Mouse (Mus musculus): ENCODE data around the gene Cib1.
A peak's percentile ranks its signal among the peaks of the same experiment; 100 is the strongest.

The Cib1 gene

DNA sequence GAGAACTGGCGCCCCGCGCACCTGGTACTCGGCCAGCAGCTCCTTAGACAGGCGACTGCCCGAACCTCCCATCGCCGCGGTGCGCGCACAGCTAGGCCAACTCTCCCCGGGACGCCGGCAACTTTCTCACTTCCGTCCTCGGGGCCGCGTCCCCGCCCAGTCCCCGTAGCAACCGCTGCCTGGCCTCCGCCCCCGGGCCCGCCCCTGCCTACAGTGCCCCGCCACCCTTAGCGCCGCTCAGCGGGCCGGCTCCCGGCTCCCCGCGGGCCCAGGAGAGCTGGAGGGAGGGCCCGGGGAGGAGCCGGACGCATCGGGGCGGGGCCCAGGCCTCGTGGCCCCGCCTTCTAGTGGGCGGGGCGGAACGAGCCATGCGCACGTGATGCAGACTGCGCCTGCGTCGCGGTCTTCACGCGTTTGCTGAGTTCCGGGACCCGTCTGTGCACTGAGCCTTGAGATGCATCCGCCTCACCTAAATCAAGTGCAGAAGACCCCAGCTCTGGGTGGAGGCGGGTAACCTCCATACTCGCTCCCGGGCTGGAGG, at the start of gene Cib1, which contains the start of gene Gdpgp1:
Cib1 (minus strand) TSS at position 325 of the 541 bp plus-strand sequence.
Gdpgp1 (plus strand) TSS at position 377 of the 541 bp plus-strand sequence.
- DNase-seq = peak; percentile 96 to 98

DNA sequence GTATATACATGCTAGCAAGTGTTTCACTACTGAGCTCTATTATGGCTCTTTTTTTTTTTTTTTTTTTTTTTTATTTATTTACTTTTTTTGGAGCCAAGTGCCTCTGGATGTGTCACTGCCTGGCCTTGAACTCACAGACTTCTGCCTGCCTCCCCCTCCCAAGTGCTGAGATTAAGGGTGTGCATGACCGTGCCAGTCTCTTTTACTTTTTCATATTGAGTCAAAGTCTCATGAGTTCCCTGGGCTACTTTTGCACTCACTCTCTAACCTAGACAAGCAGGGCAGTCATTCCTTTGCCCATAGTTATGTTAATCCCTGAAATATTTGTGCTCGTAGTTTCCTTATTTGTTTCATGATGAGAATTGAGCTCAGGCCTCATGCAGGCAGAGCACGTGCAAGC, 49.0 kb upstream of the Cib1 start:
- no peak for DNase-seq

DNA sequence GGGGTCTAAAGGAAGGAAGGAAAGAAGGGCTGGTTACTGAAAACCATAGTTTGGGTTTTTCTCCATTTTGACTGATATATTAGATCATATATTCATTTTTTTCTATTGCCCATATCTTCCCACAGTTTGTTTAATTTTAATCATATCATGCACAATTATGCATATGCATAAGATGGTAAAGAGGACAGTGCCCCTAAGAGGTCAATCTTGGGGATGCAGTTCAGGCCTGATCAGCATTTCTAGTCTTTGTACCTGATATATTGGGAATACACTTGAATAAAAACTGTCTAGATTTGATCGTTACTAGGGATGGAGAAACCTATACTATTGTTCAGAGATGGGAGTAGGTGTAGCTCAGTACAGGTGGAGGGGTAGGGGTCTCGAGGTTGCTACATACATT, 48.4 kb upstream of the Cib1 start:
- DNase-seq = no peak

DNA sequence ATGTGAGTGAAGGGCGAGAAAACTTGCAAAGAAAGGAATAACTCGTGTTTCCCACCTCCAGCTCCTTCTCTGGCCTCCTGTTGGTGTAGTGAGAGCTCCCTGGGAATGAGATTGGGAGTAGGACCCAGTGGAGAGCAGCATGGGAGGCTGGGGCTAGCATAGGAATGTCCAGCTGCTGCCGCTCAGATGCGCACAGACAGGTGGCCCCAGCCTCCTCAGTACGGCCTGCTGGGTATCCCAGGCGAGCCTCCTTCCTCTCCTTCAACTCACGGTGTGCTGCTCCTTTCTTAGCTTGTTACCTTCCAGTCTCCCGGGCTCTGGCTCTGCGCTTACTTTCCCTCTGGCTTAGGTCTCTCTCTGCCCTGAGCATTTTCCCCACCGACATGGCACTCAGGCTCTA, 47.4 kb upstream of the Cib1 start:
- no peak for DNase-seq

DNA sequence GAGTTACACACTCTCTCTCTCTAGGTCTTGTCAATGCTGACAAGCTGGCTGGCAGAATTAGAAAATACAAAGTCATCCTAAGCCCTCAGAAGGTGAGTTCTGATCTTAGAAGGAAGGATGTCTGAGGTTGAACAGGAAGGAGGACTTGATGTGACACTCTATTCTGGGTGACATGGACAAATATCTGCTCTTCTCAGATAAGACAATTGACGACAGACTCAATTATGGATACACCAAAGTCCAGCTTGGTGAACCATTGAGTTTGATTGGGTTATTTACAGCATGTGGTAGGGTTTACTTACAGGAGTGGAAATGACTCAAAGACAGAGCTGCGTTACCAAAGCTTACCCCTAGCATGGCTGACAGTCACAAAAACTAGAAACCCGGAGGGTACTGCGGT, 43.8 kb upstream of the Cib1 start:
- DNase-seq = no peak

DNA sequence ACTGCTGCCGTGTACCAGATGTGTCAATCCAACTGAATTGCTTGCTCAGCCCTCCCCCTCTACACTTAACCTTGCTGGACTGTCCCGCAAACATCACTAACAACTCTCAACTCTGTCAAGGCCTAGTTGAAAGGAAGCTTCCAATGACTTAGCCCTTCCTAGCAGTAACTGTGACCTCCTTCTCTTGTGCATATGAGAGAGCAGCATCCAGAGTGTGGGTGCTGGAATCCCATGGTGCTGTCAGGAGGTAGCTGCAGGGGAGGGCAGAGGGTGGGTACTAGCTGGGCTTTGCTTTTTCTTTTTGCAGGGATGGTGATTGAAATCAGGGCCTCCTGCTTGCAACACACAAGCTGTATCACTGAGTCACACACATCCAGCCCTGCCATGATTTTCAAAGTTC, 40.8 kb upstream of the Cib1 start:
- no peak for DNase-seq

DNA sequence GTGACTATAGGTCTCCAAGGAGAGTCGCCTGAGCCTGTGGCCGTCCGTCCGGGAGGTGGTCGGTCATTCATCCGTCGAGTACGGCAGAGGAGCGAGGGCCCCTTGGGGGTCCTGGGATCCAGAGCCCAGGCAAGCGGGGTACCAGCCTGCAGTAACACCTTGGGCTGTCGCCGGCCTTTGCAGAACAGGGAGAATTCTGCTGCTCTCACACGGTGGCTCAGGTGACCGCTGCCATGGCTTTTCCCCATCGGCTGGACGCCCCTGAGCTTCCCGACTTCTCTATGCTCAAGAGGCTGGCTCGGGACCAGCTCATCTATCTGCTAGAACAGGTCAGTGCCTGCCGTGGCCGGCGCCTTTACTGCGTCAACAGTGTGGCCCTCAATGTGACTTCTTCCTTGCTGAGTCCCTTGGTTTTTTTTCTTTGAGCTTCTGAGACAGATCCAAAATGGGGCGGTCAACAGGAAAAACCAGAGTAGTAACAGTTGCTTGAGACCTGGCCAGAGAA, 37.2 kb upstream of the Cib1 start:
- peak in 1 of 2 experiments; percentile 64 for DNase-seq

DNA sequence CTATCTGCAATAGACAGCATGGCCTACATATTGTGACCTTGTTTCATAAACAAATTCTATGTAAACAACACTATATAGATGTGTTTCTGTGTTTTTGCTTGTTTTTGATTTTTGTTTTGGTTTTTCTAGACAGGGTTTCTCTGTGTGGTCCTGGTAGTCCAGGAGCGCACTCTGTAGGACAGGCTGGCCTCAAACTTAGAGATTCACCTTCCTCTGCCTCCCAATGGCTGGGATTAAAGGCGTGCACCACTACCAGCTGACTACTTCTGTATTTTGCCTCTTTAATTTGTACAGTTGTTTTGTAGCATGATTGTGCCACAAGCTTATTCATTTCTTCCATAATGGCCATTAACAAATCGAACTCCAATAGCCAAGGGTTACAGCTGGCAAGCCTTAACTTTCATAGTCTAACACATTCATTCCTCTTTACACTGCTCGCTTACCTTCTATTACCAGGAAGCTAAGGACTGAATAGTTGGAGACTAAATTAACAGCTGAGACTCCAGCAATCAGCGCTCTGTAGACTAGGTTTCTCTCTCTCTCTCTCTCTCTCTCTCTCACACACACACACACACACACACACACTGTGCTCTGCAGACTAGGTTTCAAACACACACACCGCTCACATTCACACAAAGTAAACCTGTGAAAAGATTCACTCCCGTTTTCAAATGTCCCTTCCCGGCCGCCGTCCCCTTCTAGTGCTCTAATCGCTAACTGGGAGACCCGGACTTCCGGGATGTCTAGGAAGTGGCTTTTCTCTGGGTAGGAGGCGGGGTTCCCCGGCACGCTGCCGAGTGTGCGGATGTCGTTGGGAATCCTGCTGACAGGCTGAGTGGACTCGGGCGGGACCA, 36.5 kb upstream of the Cib1 start, which contains the start of gene Vps33b:
Vps33b (plus strand) TSS at position 753 of the 854 bp plus-strand sequence.
- DNase-seq = peak; percentile 99

DNA sequence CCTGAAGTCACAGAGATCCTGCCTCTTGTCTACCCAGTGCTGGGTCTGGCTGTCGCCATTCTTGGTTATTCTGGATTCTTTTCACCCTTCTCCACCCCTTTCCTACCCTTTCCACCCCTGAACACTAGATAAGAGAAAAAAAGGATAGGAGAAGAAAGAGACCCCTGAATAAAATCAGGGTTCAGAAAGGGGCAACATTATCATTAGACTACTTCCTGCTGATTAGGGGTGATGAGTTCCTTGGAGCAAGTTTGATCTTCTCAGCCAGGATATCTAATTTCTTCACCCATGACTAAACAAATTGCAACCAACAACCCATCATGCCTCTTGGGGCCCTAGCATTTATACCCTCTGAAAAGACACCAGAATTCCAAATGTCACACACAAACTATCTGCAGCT, 35.2 kb upstream of the Cib1 start:
- no peak for DNase-seq

DNA sequence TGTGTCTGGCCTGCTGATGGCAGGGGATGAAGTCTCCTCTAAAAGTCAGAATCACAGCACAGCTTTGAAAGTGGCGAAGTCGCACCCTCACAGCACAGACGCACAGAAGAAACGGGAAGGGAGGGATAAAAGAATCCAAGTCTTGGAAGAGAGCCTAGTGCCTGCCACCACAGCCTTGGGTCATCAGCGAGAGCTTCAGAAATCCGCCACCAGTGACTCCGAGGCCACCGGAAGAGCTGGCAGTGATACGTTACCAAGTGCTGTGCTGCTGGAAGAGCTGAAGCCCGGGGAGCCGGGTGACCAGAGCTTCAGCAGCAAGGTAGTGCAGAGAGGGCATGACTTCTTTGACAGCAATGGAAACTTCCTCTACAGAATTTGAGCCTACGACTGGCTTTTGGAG, 32.0 kb upstream of the Cib1 start:
- DNase-seq = no peak

DNA sequence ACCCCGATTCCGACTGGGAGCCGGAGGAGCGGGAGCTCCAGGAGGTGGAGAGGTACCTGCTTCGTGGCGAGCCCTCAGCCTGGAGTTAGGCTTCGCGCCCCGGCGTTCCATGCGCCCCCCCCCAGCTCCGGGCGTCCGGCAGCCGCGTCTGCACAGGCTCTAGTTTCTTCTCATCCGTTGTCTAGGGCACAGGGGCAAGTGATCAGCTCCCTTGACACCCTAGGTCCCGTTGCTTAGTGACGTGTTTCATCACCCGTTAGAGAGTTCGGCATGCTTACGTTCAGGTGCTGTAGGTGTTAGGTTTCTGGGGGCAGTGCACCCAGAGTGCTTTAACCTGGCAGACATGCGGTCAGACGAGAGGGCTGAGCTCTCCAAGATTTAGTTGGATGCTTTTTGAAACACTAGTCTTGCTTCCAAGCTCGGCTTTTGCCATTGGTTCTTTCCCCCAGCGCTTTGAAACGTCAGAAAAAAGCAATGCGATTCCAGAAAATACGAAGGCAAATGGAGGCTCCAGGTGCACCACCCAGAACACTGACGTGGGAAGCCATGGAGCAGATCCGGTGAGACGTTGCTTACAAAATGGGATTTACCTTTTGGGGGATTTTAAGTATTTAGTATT, 28.9 kb upstream of the Cib1 start:
- DNase-seq = no peak

DNA sequence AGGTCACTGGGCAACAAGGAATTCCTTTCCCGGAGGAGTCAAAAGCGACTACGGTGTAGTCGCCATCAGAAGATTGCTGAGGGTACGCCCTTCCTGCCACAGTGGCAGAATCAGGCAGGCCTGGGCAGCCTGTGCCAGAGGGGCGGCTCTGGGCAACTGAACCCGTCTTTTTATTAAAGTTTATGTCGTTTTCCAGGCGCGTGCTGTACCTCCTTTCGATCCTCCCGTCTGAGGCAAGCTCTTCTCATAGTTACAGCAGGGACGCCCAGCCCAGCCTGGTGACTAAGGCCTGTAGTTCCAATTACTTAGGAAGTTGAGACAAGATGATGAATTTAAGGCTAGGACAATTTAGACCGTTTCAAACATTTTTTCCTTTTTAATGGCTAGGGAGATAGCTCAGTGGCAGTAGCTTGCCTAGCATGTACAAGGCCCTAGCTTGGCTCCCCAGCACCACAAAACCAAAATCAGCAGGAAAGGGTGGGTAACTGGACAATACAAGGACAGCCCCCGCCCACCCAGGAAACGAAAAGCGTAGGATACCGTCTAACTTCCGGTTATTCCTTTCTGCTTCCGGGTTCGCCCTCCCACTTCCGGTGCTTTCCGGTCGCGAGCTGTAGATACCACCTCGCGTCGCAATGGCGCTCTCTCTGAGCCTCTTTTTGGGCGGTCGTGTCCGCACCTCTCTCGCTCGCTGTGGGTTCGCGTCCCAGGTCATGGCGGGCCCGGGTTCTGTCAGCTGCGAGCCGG, 28.2 kb upstream of the Cib1 start, which contains the start of gene Ngrn:
Ngrn (plus strand) TSS at position 591 of the 747 bp plus-strand sequence.
- peak; percentile 89 to 94 for DNase-seq

DNA sequence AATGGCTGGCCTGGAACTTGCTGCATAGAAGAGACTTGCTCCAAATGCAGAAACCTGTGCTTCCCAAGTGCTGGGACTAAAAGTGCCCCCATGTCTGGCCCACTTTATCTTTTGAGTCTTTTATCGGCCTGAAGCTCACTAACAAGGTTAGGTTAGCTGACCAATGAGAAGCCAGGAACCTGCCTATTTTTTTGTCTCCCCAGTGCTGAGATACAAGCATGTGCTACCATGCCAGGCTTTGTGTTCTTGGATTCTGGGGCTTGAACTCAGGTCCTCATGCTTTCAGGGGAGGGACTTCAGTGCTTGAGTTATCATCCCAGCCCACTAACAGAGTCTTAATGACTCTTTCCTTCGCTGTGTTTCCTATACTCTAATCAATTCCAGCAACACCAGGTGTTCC, 25.1 kb upstream of the Cib1 start:
- DNase-seq = no peak

DNA sequence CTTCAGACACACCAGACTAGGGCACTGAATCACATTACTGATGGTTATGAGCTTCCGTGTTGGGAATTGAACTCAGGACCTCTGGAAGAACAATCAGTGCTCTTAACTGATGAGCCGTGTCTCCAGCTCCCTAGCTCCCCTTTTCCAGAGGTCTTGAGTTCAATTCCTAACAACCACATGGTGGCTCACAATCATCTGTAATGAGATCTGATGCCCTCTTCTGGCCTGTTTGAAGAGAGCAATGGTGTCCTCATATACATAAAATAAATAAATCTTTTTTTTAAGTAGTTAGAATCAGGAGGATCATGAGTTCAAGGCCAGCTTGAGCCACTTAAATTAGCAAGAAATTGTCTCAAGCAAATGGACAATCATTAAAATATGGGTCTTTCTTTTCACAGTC, 23.4 kb upstream of the Cib1 start:
- no peak for DNase-seq

DNA sequence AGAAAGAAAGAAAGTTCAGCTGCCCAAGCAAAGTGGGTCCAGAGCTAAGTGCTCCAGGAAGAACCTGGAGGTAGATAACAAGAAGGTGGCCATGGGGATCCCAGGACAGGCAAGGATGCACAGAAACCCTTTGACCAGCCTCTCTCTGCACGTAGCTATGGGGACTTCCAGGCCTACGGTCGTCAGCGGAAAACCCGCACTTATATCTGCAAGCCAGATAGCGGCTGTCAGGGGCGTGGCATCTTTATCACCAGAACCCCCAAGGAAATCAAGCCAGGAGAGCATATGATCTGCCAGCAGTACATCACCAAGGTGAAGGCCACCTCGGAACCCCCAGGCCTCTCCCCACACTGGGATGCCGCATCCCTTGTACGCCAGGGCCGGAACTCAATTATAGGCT, 20.3 kb upstream of the Cib1 start:
- DNase-seq = no peak

DNA sequence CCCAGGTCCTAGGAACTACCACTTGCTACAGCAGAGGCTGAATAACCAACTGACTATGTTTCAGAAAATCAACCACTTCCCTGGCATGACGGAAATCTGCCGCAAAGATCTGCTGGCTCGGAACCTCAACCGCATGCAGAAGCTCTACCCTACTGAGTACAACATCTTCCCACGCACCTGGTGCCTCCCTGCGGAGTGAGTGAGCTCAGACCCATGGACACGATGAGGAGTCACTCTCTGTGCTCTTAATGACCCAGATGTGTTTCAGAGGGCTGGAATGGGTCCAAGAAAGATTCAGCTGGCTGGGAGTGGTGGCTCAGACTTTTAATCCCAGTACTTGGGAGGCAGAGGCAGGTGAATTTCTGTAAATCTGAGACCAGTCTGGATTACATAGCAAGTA, 19.8 kb upstream of the Cib1 start:
- no peak for DNase-seq

DNA sequence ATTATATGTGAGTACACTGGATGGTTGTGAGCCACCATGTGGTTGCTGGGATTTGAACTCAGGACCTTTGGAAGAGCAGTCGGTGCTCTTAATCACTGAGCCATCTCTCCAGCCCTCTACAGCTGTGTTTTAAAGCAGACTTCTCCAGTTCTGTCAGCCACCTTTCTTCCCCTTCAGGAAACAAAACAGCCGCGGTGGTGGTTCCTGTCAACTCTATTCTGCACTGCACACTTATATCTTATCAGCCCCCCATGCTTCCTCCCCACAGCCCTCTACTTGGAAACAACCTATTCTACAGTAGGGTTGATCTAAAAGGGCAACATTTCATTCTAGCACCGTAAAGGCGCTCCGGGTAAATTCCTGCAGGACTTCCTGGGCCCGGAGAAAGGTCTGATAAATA, 14.2 kb upstream of the Cib1 start:
- DNase-seq = no peak

DNA sequence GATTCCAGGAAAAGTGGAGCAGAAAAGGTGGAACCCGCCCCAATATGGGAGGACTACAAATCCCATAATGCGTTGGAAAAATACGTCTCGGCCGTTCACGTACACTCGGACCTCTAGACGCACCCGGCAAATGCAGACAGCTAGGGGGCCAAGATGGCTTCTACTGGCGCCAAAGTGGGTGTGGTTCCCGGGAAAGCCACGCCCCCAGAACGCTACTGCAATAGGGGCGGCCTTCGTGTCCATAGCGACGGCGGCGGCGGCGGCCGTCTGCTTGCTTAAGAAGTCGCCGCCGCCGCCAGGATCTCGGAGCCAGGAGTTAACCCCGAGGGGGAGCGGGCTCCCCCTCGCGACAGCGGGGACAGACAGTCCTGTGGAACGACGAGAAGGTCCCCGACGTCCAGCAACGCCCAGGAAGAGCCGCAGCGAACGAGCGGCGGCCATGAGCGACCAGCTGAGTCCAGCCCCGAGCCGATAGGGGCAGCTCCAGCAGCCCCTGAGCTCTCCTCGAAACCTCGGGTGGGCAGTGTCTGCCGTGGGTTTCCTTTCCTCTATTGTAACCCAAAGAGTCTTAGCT, 13.6 kb upstream of the Cib1 start, which contains the start of gene Ttll13:
Ttll13 (plus strand) TSS at position 229 of the 574 bp plus-strand sequence.
- DNase-seq = peak; percentile 99

DNA sequence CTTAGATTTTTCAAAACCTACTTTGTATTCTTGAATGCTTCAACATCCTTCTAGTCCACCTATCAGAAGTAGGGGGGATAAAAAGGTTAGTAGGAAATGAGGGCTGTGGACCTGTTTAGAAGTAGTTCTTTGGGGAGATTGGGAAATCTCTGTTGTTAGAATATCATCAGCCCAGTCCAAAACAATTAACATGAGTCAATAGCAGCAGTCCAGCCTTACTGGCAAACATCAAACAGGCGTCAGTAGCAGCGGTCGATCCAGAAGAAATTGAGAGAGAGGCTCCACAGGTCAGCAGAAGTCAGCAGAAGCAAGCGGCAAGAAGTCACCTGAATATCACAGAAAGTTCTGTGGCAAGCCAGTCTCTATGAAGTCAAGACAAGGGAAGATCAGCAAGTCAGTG, 12.2 kb upstream of the Cib1 start:
- DNase-seq = no peak

DNA sequence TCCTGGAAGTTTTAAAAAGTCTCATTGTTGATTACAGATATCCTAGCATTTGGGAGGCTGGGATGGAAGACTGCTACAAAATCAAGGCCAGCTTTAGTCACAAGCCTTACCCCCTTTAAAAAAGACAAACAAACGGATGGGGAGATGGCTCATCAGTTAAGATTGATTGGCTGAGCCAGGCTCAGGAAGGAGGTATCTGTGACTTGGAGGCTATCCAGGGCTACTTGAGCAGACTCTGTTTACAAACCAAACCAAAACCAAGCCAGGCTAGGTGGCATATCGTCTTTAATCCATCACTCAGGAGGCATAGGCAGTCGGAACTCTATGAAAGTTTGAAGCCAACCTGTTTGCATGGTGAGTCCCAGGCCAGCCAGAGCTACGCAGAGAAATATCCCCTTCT, 9.0 kb upstream of the Cib1 start:
- no peak for DNase-seq

DNA sequence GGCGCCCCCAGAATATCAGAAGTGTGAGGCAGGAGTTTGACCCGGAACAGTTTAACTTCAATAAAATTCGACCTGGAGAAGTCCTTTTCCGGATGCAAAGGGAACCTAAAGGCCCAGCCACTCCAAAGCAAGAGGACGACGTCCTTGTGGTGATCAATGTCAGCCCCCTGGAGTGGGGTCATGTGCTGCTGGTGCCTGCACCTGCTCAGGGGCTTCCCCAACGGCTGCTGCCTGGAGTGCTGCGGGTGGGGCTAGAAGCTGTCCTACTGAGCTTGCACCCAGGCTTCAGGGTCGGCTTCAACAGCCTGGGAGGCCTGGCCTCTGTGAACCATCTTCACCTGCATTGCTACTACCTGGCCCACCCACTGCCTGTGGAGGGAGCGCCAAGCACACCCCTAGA, 5.9 kb upstream of the Cib1 start:
- no peak for DNase-seq

DNA sequence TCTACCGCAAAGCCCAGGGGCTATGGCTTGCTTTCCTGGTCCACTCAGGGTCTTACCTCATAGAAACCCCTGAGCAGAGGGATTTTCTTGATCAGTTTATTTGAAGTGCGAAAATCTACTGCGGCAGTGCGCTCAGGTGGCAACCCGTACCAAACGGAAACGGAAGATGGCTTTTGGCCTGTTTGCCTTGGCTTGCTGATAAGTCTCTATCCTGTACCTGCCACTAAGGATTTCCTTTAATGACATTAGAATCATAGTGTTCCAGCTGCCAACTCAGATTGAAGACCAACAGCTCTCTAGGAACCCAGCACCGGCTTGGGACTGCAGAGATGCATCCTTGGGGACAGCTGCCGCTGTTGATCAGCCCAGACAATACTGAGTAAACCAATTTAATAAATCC, 1.2 kb upstream of the Cib1 start:
- DNase-seq = no peak

Data from kidney, postnatal 4 days (tissue).